Mouse (Mus musculus): ENCODE measurements around the gene Adgrg6. TPM values are rescaled to one million over a fixed set of nuclear protein-coding genes. Genes with fewer than 3 reads are reported as not detected.

The Adgrg6 gene
- total RNA-seq (2021) = 1 to 10 TPM in 1 of 2 experiments, under 1 TPM in 1; 0.92 to 1.2 TPM

- peak; percentile 7 to 8 for DNase-seq (ENCODE audit: extremely low spot score in 1 of 2, low spot score in 1 of 2)
Observed at GRCm38 (mm10) chr10:14544941-14545717, at the start of gene Adgrg6. Adgrg6 (minus strand) TSS chr10:14545659.

- no peak for DNase-seq (ENCODE audit: extremely low spot score in 1 of 2, low spot score in 1 of 2)
Observed at GRCm38 (mm10) chr10:14592215-14592614, 46.8 kb upstream of the Adgrg6 start.

DNA sequence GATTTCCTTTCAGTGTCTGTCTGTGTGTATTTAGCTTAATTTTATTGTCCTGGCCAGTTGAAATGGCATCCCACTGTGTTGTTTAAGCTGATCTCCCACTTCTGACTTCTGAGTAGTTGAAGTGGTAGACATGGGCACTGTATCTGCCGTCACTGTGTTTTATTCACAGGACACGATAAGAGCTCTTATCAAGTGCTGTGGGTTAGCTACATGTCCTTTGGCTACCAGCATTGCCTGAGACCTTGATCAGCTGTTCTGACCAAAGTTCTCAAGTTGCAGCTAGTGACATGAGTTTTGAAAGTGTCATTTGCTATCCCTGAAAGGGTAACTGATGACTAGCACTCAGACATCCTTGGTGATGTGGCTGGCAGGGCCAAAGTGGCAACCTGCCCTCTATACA, 45.4 kb upstream of the Adgrg6 start:
- DNase-seq (ENCODE audit: extremely low spot score in 1 of 2, low spot score in 1 of 2) = no peak

DNA sequence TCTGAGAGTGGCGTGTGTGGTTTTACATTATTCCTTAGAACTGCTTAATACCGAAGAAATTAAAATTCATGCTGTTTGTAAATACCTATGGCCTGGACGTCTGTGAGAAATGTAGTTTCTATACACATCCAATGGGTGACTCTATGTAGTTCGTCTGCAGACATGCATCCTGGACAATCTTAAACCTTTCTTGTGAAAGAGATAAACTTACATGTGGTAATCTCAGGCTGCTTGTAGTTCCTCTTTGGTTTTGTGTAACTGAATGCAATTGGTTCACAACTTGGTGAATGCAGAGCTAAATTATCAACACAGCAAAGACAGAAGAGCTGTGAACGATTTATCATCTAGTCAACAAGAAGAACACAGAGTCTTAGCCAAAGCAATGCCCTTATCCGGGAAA, 44.2 kb upstream of the Adgrg6 start:
- DNase-seq (ENCODE audit: extremely low spot score in 1 of 2, low spot score in 1 of 2) = no peak

- DNase-seq (ENCODE audit: extremely low spot score in 1 of 2, low spot score in 1 of 2) = no peak
Observed at GRCm38 (mm10) chr10:14583496-14583895, 38.0 kb upstream of the Adgrg6 start.

DNA sequence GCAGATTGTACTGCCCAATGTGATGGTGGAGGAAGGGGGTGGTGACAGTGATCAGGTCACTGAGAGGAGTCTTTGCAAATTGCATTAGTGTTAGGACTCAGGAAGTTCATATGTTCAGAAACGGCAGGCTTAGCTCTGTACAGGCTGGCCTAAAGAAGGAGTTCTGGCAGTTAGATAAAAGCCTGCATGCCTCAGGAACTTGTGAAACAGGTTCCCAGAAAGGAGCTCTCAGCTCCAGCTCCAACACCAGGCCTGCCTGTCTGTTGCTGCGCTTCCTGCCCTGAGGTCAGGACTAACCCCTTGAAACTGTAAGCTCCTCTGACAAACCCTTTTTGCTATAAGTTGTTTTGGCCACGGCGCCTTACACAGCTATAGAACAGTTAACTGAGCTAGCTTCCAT, 28.8 kb upstream of the Adgrg6 start:
- no peak for DNase-seq (ENCODE audit: extremely low spot score in 1 of 2, low spot score in 1 of 2)

- no peak for DNase-seq (ENCODE audit: extremely low spot score in 1 of 2, low spot score in 1 of 2)
Observed at GRCm38 (mm10) chr10:14571143-14571542, 25.7 kb upstream of the Adgrg6 start.

GRCm38 (mm10) chr10:14570616-14571015, 25.2 kb upstream of the Adgrg6 start:
- DNase-seq (ENCODE audit: extremely low spot score in 1 of 2, low spot score in 1 of 2) = no peak

DNA sequence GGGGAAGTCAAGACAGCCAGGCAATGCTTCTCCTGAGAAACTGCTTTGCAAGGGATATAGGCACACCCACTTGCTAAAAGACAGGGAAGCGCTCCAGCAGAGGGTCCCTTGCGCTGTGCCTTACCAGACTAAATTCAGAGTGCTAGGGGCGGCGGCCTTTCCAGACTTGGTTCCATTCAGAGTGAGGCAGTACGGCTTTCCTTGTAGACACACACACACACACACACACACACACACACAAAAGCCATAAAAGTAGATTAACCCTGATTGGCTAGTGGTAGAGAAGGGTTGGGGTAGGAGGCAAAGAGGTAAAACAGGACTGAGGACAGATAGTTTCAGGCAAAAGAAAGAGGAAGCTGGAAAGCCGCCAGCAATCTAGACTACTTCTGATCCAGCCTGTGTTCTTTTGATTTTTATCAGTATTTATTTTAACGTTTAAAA, 672 bp upstream of the Adgrg6 start:
- no peak for DNase-seq (ENCODE audit: extremely low spot score in 1 of 2, low spot score in 1 of 2)

- DNase-seq (ENCODE audit: extremely low spot score in 1 of 2, low spot score in 1 of 2) = no peak
Observed at GRCm38 (mm10) chr10:14544608-14544940, 885 bp downstream of the Adgrg6 start.

DNA sequence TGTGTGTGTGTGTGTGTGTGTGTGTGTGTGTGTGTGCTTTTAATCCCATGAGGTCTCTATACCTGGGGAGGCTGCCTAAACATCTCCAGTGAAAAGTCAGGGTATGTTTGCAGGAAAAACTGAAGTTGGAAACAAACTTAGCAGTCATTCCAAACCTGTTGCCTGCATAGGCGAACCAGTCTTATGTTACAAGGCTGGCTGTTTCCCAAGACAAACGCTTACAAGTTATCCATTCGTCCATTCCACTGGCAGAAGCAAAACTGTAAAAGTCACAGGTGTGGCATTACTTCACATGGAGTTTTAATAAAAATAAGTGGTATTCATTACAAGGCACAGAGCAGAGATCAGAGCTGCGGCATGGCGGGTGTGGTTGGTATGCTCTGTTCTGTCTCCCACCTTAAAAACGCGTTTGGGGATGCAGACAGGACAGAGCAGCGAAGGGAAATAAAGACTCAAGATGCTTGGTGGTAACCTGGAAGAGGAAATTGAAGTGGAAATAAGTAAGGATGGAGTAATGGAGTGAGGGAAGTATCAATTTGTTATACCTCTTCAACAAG, 1.9 kb downstream of the Adgrg6 start:
- no peak for DNase-seq (ENCODE audit: extremely low spot score in 1 of 2, low spot score in 1 of 2)

GRCm38 (mm10) chr10:14537102-14537501, 8.4 kb downstream of the Adgrg6 start:
- no peak for DNase-seq (ENCODE audit: extremely low spot score in 1 of 2, low spot score in 1 of 2)

- no peak for DNase-seq (ENCODE audit: extremely low spot score in 1 of 2, low spot score in 1 of 2)
Observed at GRCm38 (mm10) chr10:14531090-14531489, 14.4 kb downstream of the Adgrg6 start.

DNA sequence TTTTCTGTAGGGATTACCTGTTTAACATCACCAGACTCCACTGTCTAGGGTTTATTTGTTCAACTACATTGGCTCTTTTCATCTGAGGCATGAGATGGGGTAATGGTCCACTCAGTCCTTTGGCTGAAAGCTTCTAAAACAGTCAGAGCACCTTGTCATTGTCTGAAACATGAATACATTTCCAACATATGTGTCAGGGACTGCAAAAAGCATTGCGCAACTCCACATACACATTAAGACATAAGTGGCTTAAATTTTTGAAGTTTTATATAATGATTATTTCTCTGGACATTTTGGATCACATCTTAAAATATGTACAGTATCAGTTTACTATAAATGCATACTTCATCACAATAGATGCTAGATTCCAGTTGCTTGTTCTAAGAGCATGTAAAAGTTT, 14.8 kb downstream of the Adgrg6 start:
- no peak for DNase-seq (ENCODE audit: extremely low spot score in 1 of 2, low spot score in 1 of 2)

- DNase-seq (ENCODE audit: extremely low spot score in 1 of 2, low spot score in 1 of 2) = no peak
Observed at GRCm38 (mm10) chr10:14527765-14528164, 17.7 kb downstream of the Adgrg6 start.

- no peak for DNase-seq (ENCODE audit: extremely low spot score in 1 of 2, low spot score in 1 of 2)
Observed at GRCm38 (mm10) chr10:14522729-14523128, 22.7 kb downstream of the Adgrg6 start.

- DNase-seq (ENCODE audit: extremely low spot score in 1 of 2, low spot score in 1 of 2) = no peak
Observed at GRCm38 (mm10) chr10:14520912-14521675, 24.4 kb downstream of the Adgrg6 start.

- DNase-seq (ENCODE audit: extremely low spot score in 1 of 2, low spot score in 1 of 2) = no peak
Observed at GRCm38 (mm10) chr10:14517909-14518308, 27.6 kb downstream of the Adgrg6 start.

DNA sequence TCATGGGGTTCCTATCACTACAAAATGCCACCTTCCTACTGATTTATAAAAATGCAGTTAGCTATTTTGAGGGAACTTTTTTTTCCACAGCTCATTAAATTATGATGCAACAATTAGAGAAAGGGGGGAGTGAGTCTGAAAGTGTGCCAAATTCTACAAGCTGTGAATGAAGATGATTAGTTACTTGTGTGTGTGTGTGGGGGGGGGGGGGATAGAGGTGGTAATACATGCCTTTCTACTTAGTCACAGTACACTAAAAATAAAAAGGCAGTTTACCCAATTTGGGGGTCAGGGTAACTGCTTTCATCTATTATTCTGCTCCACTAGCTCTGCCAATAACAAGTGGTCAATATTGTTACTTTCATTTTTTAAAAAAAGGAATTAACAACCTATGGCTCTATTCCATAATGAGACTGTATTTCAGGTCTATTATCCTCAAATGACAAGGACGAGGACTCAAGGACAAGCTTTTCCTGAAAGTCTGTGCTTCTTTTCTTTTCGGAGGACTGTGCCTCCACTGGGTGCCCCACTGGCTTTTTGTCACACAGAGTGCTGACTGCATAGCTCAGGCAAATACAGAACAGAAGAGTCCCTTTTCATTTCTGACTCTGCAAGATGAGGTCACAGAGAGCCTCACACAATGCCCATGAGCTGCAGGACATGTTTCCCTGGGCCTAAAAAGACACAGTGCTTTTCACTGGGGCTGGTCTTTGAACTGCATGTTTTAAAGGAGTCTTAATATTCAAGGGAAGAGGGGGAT, 33.4 kb downstream of the Adgrg6 start:
- no peak for DNase-seq (ENCODE audit: extremely low spot score in 1 of 2, low spot score in 1 of 2)

DNA sequence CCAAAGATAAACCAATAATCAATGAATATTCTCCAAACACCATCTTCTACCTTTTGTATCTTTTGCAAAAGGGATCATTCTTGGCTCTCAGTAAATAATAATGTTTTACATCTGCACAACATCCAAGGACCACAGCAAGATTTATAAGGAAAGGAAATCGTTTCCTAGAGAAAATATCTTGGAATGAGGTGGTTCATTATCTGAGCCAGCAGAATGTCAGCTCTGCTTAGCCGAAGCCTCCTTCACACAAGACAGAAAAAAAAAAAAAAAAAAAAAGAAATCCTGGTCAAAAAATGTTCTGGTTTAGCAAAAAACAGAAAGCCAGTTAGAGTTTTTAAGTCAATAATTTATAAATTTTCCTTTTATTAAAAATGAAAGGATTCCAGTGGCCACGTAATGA, 34.3 kb downstream of the Adgrg6 start:
- DNase-seq (ENCODE audit: extremely low spot score in 1 of 2, low spot score in 1 of 2) = no peak

DNA sequence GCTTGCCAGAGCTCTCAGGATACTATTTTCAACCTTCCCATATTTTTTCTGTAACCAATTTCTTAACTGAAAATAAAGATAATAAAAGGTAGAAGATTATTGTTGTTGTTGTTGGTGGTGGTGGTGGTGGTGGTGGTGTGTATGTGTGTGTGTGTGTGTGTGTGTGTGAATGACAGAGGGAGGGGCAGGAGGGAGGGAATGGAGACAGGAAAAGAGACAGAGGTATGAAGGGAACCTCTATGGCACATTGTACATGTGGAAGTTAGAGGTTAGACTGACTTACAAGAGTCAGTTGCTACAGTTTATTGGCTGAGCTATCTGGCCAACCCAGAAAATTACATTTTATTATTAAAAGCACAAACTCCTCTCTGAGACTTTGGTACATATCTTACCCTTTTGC, 49.8 kb downstream of the Adgrg6 start:
- DNase-seq (ENCODE audit: extremely low spot score in 1 of 2, low spot score in 1 of 2) = no peak
